Mouse (Mus musculus) heart, postnatal 0 days (tissue): ENCODE measurements at regions not wholly inside any gene's neighbourhood (a gene's known extent, or its start where the extent isn't known, plus 50 kb on each side); places are given as distances from the start of the nearest gene placed in this dataset.

Experiments
- ATAC-seq: fragments of 200-750 bp; cut with Nextera tagmentation; 2 replicates; pipeline ENCODE4 v1.8.0; 2017; ENCODE audit warnings: low read depth, moderate number of reproducible peaks, moderate library complexity; ENCODE audit not compliant: insufficient read depth
- DNase-seq: peaks from one replicate; pipeline ENCODE4 v3.0.0-alpha.2; 2016; ENCODE audit warnings: low spot score
- H3K27ac ChIP-seq: fragments of 300-500 bp; sonication (generic); 2 replicates; pipeline ENCODE4 v1.5.1; 2014; ENCODE audit warnings: low read depth, mild to moderate bottlenecking
- H3K27me3 ChIP-seq: fragments of 300-500 bp; sonication (generic); 2 replicates; pipeline ENCODE4 v1.6.1; 2014; ENCODE audit warnings: low read length, mixed read lengths; ENCODE audit not compliant: control insufficient read depth, insufficient read depth
- H3K36me3 ChIP-seq: fragments of 300-500 bp; sonication (generic); replicated peaks from 2 replicates; pipeline ENCODE4 v1.6.1; 2014; ENCODE audit warnings: low read length, mixed read lengths; ENCODE audit not compliant: control insufficient read depth, insufficient read depth
- H3K4me1 ChIP-seq: fragments of 300-500 bp; sonication (generic); 2 replicates; pipeline ENCODE4 v1.6.1; 2014; ENCODE audit warnings: antibody characterized with exemption; ENCODE audit not compliant: control insufficient read depth, insufficient read depth
- H3K4me2 ChIP-seq: fragments of 300-500 bp; sonication (generic); 2 replicates; pipeline ENCODE4 v1.6.1; 2014; ENCODE audit warnings: low read depth, mild to moderate bottlenecking, low read length, moderate library complexity
- H3K4me3 ChIP-seq: fragments of 300-500 bp; sonication (generic); 2 replicates; pipeline ENCODE4 v1.5.1; 2014; ENCODE audit warnings: low read depth, low read length
- H3K9ac ChIP-seq: fragments of 300-500 bp; sonication (generic); replicated peaks from 2 replicates; pipeline ENCODE4 v1.6.1; 2014; ENCODE audit warnings: low read depth, low read length, mixed read lengths
- H3K9me3 ChIP-seq: fragments of 300-500 bp; sonication (generic); replicated peaks from 2 replicates; pipeline ENCODE4 v1.6.1; 2016; ENCODE audit warnings: low read length; ENCODE audit not compliant: control insufficient read depth
- CTCF ChIP-seq: IDR thresholded peaks from 2 replicates; pipeline ENCODE4 v1.5.1; 2016; ENCODE audit warnings: antibody characterized with exemption, control low read depth, low read depth
- EP300 ChIP-seq: IDR thresholded peaks from 2 replicates; pipeline ENCODE4 v1.6.1; 2016; ENCODE audit warnings: antibody characterized with exemption, low read depth
- WGBS: fragments of 180-500 bp; shearing (Covaris S2); extraction: QIAGEN DNeasy Blood & Tissue Kit; methylation state at CpG from one replicate; pipeline ENCODE4 v1.1.7; 2014; 5-methylcytosine and 5-hydroxymethylcytosine counted together

DNA sequence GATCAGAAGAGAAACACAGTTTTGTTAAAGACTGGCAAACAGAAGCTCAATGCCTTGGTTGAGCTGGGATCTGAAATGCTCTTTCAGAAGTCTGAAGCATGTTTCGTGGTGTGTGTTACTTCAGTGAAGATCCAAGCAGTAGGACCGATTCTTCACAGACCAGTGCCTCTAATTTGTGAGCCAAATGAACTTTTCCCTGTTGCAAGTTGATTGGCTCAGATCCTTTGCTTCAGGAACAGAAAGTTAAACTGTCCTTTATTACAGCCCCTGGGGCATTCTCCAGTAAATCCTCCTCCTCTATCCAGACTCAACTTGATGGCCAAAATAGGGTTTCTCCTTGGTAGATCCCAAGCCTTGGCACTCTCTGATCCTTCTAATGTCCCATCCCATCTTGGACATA, 85.6 kb upstream of the Slc24a3 start:
- Histone ChIP-seq H3K36me3 (no peaks in the 10 kb centered on the region), H3K4me2 (no peak overlapping the region), H3K4me3 (no peak overlapping the region), H3K27ac (no peak overlapping the region), H3K9me3 (no peaks in the 10 kb centered on the region), H3K27me3 (no peaks in the 10 kb centered on the region), H3K9ac (no peak overlapping the region), H3K4me1 (no peaks in the 10 kb centered on the region)
- ATAC-seq = no peak
- 87% methylated on average over 2 of the region's 2 CpGs for WGBS
- TF ChIP-seq CTCF (no peak), EP300 (no peak)
- no peak for DNase-seq

DNA sequence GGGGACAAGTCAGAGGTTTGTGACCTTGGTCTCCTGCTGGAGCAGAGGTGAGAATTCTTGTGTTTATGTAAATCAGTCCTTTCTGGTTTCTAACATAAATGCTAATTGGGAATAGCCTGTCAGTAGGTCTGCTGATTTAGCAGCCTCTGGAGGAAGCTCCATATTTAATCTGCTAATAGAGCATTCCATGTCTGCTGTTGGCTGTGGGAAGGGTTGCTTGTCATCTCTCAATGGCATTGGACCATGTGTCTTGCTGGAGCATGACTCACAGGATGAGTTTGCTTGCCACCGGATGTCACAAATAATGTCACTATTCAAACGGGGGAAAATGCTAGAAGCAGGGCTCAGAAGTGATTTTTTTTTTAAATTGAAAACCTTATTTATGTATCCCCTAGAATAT, 82.9 kb upstream of the Slc24a3 start:
- no peaks in the 10 kb centered on the region for H3K27me3 ChIP-seq
- DNase-seq = no peak
- H3K4me2 ChIP-seq = no peak overlapping the region
- H3K9ac ChIP-seq = no peak overlapping the region
- 67% methylated on average over 2 of the region's 2 CpGs for WGBS
- H3K27ac ChIP-seq = no peak overlapping the region
- no peaks in the 10 kb centered on the region for H3K36me3 ChIP-seq
- TF ChIP-seq CTCF (no peak), EP300 (no peak)
- H3K4me1 ChIP-seq = no peaks in the 10 kb centered on the region
- H3K9me3 ChIP-seq = no peaks in the 10 kb centered on the region
- H3K4me3 ChIP-seq = no peak overlapping the region
- no peak for ATAC-seq

DNA sequence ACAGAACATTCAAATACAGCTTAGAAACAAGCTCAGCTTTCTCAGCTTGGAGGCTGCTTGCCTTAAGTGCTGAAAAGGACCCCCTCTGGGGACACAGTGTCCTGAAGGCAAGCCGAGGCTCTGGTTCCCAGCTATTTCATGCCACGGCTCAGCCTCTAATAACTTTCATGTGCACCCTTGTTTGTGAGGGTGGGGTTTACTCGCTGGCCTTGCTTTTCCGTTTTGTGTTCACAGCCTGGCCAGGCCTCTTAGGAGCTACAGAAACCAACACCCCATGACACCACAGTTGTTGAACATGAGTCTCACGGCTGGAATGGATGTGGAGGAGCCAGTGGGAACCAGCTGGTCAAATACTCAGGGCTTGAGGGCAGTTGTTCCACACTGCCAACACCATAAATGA, 81.4 kb upstream of the Slc24a3 start:
- TF ChIP-seq EP300 (no peak), CTCF (no peak)
- no peak for DNase-seq

DNA sequence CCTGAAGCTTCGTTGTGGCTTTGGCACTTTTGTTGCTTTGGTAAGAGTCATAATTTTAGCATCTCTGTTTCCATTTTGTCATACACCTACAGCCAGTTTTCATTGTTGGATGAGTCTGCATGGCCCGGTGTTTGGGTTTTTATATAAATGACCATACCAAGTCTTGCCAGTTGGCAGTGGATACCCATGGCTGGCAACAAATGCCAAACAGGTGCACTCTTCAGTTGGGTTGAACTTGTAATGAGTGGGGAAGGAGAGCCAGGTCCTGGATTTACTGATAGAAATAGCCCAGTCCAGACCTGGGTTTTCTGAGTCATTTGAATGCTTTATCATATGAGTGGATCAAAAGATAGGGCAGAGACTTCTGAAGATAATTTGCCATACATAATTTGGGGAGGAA, 64.3 kb upstream of the Slc24a3 start:
- 88% methylated on average over 2 of the region's 2 CpGs for WGBS
- H3K4me1 ChIP-seq = no peaks in the 10 kb centered on the region
- no peak overlapping the region for H3K27ac ChIP-seq
- H3K4me2 ChIP-seq = no peak overlapping the region
- DNase-seq (no peak), ATAC-seq (no peak)
- H3K9me3 ChIP-seq = no peaks in the 10 kb centered on the region
- TF ChIP-seq EP300 = no peak
- TF ChIP-seq CTCF = no peak
- no peaks in the 10 kb centered on the region for H3K36me3 ChIP-seq
- no peaks in the 10 kb centered on the region for H3K27me3 ChIP-seq
- H3K9ac ChIP-seq = no peak overlapping the region
- no peak overlapping the region for H3K4me3 ChIP-seq

More for the DNA sequence above, 81.4 kb upstream of the Slc24a3 start:
- H3K27ac ChIP-seq = no peak overlapping the region
- no peak overlapping the region for H3K4me3 ChIP-seq
- no peaks in the 10 kb centered on the region for H3K4me1 ChIP-seq
- H3K27me3 ChIP-seq = no peaks in the 10 kb centered on the region
- no peak overlapping the region for H3K9ac ChIP-seq
- H3K4me2 ChIP-seq = no peak overlapping the region
- H3K9me3 ChIP-seq = no peaks in the 10 kb centered on the region
- WGBS = 57% methylated on average over 5 of the region's 5 CpGs
- ATAC-seq = no peak
- no peaks in the 10 kb centered on the region for H3K36me3 ChIP-seq

DNA sequence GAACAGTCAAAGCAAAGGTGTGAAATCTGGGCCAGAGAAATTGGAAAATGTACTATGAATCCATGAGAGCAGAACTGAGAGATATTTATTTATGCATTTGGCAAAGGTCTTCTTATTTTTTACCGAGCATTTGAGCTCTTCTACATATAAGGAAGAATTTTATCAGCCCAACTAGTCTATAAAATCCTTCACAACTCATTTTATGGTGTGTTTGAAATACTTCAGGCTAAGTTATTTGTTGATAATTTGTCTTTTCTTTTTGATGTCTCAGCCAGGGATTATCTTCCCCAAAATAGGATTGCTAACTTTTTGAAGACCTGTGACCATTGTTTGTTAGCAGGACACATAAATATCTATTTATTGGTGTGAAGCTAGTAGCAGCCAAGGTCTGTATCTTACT, 55.9 kb upstream of the Slc24a3 start:
- H3K4me3 ChIP-seq = no peak overlapping the region
- no peak overlapping the region for H3K4me2 ChIP-seq
- no peaks in the 10 kb centered on the region for H3K36me3 ChIP-seq
- no peaks in the 10 kb centered on the region for H3K9me3 ChIP-seq
- H3K4me1 ChIP-seq = no peaks in the 10 kb centered on the region
- no peak for TF ChIP-seq EP300
- TF ChIP-seq CTCF = no peak
- no peaks in the 10 kb centered on the region for H3K27me3 ChIP-seq
- no peak for ATAC-seq
- WGBS = 39% methylated on average over 1 of the region's 1 CpGs
- H3K27ac ChIP-seq = no peak overlapping the region
- no peak overlapping the region for H3K9ac ChIP-seq
- no peak for DNase-seq

DNA sequence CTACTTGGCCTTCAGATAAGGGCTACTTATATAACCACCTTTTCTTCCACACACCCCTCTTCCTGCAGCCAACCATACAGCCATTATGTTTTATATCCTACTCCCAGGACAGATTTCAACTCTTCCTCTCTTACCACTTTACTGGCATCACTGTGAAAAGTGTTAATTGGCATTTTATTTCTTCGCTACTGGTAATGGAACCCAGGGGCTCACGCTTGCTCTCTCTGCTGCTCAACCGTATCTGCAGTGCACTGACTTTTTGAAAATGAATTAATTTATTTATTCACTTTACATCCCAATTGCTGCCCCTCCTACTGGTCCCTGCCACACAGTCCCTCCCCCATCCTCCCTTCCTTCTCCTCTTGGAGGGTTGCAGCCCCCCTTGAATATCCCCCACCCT, 52.5 kb upstream of the Slc24a3 start:
- Histone ChIP-seq H3K9ac (no peak overlapping the region), H3K36me3 (no peaks in the 10 kb centered on the region), H3K4me2 (no peak overlapping the region), H3K27me3 (no peaks in the 10 kb centered on the region), H3K4me1 (no peaks in the 10 kb centered on the region), H3K27ac (no peak overlapping the region), H3K9me3 (no peaks in the 10 kb centered on the region), H3K4me3 (no peak overlapping the region)
- DNase-seq (no peak), ATAC-seq (no peak)
- WGBS = 88% methylated on average over 3 of the region's 3 CpGs
- TF ChIP-seq EP300 (no peak), CTCF (no peak)
